Mouse (Mus musculus): ENCODE data around the gene Hapln2. TPM values are rescaled to one million over a fixed set of nuclear protein-coding genes. Genes with fewer than 3 reads are reported as not detected.

Gene Hapln2
- 0.06 TPM in 1 of 2 replicates, not detected in the other for polyA plus RNA-seq (2012; rRNA removed)

DNA sequence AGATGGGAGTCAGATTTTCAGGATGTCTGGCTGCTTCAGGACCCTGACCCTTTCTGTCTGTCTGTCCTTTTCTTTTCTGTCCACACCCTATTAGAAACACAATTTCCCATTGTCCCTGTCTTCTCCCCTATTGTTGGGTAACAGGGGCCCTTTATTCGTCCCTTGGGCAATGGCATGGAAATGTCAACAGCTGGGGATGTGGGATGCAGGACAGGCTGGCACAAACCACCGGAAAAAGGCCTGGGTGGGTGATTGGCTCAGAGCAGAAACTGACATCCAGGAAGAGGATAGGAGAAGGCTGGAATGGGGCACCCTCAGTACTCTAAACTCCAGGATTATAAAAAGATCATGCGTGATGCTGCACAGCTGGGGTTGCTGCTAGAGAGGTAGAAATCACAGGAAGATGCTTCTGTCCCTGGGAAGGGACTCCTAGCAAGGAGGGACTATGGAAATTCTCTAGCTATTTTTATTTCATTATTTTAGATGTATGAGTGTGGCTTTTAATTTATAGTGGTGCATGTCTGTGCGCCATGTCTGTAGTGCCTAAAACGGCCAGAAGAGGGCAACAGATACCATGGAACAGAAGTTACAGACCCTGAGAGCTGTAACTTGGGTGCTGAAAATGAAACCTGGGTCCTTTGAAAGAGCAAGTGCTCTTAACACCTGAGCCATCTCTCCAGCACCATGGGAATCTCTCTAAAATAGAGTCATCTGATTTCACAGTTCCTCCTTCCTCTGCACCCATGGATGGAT, at the start of gene Hapln2:
TSS of gene Hapln2 (minus strand) at position 150 of the 753 bp plus-strand sequence.
- no peak for DNase-seq (ENCODE audit: low spot score)

DNA sequence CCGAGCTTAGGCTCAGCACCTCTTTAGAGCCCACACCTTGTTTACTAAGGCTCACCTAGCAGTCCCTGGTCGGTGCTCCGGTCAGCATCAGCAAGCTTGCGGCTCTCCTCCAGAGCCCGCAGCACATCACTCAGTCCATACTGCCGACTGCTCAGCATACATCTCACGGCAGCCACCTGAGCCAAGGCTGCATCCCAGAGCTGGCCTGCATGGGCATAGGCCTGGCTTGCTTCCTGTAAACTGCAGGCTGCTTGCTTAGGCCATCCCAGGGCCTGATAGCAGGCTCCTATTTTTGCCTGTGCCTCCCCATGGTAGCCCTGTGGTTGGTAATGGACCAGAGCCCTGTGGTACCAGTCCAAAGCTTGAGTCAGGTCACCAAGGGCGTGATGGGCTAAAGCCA, 47.4 kb upstream of the Hapln2 start:
- DNase-seq (ENCODE audit: low spot score): no peak

DNA sequence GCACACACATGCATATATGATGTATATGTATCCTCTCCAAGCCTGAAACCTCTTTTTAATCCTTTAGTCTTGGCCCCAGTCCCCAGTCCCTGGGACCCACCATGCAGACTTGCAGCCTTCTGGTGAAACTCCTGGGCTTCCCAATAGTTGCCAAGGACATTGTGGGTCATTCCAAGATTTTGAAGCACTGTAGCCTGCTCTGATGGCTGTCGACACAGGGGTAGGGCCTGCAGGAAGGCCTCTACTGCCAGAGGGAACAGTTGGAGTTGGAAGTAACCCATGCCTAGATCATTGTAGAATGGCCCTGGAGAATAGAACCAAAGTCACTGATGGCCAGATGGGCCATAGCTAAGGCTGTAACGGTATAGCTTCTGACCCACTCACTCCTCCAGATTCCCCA, 47.0 kb upstream of the Hapln2 start:
- no peak for DNase-seq (ENCODE audit: low spot score)

DNA sequence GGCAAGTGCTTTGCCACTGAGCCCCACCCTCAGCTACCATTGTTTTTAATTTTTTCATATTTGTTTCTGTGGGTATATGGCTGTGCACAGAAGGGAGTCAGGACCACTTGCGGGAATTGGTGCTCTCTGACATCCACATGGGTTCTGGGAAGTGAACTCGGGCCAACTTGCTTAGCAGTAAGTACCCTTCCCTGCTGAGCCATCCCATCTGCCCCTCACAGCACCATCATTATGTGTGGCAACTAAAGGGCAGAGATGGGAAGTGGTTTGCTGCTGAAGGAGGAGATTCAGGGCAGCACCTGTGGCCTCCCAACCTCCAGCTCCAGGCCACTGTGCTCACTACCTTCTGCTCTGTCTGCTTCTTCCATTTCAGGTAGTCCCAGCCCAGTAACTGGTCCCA, 46.2 kb upstream of the Hapln2 start:
- DNase-seq (ENCODE audit: low spot score): no peak

DNA sequence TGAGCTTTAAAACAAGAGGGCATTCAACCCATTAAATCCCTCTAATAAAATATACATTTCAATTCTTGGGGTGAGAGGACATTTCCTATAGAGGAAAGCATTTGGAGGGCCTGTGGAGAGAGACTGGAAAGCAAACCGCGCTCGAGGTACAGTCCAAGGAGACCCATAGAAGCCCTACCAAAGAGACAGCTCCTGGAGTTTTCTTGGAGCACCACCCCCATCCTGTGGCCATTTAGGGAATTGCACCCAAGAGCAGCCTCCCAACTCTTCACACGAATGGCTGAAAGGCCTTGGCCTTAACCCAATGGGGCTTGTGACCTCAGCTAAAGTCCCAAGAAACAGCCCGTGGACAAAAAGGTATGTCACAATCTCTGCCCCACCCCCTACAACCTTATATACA, 44.4 kb upstream of the Hapln2 start:
- DNase-seq (ENCODE audit: low spot score): peak; percentile 73

DNA sequence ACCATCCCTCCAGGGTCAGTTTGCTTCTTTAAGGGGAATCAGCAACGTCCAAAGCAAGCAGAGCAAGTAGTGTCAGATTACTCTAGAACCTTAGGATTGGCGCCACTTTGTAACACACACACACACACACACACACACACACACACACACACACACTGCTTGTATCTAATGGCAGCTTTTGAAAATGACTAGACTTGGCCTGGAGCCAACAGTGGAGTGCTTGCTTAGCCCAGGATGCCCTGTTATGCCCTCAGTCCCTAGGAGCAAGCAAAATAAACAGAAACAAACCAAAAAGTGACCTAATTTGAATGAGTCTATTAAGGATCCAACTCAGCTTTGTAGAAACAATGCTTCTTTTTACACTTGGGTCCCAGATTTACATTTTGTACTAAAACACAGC, 41.0 kb upstream of the Hapln2 start:
- DNase-seq (ENCODE audit: low spot score): no peak

DNA sequence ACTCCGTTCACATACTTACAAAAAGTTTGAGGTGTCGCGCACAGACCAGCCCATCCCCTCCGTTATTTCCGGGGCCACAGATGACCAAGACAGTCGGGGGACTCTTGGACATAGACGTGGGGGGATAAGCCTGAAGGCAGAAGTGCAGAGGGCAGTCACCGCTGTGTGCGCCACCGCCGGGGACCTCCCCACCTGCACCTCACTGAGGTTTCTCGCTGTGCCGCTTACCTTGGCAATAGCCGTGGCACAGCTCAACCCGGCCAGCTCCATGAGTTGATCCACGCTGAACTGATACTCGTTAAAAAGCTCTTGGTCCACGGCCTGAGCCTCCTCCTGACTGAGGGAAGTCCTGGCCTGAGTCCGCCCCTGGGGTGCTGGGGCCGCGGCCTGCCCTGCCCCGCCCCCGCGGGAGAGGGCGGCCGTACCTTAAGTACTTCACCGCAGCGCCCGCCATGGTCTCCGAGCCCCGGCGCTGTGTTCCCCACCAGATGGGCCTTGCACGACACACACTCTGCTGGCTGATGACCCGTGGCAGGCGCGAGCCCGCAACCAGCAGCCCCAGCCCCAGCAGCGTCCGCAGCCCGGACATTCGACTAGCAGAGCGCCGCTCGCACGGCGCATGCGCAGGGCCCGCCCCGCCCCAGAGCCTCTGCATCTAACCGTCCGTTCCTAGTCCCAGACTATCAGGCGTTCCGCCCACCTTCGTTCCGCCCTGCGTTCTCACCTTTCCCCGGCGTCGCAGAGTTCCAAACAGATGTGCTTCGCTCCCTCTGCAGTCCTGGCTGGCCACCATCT, 30.7 kb upstream of the Hapln2 start, which contains the start of gene Naxe:
TSS of gene Naxe (minus strand) at position 594 of the 795 bp plus-strand sequence.
- DNase-seq (ENCODE audit: low spot score): peak; percentile 80

DNA sequence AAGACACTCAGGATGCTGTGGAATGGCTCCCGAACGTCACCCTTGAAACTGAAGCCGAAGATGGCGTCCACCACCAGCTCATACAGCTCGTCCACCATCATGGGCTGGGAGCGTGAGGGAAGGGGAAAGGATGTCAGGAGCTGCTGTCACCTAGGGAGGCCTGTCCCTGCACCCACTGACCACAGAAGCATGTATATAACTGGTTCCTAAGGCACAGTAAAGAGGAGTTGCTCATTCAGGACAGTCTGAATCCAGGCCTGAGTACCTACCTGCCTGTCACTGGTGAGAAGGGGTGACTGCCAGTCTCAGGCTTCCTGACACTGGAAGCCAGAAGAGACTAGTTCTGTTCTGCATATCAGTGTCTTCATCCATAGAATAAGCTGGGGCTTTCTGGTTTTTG, 29.6 kb upstream of the Hapln2 start:
- no peak for DNase-seq (ENCODE audit: low spot score)

DNA sequence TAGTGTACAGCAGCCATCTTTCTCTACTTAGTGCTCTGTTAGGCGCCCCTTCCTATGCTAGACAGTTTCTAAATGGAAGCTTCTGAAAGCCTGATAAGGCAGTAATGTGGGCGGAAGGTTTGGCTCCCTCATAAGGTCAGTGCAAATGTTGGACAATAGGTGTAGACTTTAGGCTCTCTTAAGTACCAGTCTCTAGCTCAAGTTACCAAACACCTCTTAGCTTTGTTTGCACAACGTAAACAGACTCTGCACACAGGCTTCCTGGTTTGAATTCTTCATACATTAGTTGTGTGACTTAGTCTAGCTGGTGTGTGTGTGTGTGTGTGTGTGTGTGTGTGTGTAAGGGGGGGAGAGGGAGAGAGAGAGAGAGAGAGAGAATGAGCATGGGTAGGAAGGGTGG, 22.1 kb upstream of the Hapln2 start:
- no peak for DNase-seq (ENCODE audit: low spot score)

DNA sequence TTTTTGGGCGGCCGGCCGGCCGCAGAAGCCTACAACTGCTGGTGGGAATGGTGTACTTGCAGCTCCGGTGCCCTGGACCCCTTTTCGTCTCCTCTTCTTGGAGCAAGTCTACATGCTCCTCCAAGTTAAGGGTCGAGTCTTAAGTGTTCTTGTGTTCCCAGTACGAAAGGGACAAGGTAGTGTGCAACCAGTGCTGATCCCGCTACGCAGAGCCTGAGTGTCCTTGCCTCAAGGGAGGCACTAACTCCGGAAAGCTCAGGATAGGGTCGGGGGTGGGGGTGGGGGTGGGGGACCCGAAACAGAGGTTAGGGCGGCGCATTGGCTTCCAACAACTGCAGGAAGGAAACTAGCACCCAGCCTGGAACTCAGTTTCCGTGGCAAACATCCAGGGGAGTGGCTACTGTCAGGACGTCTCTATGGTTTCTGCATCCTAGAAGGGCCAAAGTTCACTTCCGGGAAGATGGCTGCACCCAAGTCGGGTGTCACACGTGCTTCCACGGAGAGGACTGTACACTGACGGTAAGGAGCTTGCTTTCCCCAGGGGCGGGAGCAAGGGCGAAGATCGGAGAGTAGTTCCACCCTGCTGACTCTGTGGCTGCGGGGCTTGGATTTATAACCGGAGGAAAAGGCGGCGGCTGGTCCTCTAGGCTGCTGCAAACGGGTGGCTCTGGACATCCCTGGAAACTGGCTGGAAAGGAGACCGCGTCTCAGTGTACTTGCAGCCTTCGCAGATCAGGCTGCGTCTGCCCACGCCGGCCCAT, 15.5 kb upstream of the Hapln2 start, which contains the start of gene Gpatch4:
TSS of gene Gpatch4 (plus strand) at position 448 of the 761 bp plus-strand sequence.
- DNase-seq (ENCODE audit: low spot score): peak; percentile 42

DNA sequence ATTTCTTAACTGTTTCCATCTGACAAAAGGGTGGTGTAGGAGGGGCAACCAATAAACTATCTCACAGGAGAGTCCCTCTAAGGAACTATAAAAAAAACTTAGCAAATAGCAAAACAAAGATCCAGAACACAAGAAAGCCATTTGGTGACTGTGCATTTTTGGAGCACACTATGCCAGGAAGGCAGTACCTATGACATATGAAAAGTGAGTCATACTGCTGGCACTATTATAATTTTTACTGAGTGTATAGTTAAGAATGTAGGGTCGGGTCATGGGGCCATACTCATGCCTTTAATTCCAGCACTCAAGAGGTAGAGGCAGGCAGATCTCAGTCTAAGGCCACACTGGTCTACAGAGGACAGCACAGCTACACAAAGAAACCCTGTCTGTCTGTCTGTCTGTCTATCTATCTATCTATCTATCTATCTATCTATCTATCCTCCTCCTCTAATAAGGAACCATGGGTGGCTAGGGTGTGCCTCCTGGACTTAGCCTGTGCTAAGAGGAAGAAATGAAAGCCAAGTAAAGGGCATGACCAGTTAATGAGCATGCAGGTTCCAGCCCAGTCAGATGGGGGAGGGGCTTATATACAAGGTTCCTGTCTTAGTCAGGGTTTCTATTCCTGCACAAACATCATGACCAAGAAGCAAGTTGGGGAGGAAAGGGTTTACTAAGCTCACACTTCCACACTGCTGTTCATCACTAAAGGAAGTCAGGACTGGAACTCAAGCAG, 8.3 kb upstream of the Hapln2 start:
- DNase-seq (ENCODE audit: low spot score): no peak

DNA sequence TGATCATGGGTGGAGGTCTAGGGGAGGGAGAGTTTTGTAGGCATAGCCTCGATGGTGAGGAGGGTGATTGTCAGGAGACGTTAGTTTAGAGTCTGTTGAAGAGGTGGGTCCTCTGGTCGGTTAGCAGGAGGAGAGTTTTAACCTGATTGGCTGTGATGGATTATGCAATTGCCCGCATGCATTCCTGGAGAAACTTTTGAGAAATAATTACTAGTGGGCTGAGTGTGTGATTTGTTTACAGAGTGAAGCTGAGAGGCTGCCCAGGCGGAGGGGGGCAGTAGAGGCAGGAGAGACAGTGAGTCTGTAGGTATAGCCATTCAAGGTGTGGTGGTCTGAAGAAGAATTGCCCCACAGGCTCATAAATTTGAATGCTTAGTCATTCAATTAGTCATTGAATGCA, 6.1 kb upstream of the Hapln2 start:
- DNase-seq (ENCODE audit: low spot score): no peak

DNA sequence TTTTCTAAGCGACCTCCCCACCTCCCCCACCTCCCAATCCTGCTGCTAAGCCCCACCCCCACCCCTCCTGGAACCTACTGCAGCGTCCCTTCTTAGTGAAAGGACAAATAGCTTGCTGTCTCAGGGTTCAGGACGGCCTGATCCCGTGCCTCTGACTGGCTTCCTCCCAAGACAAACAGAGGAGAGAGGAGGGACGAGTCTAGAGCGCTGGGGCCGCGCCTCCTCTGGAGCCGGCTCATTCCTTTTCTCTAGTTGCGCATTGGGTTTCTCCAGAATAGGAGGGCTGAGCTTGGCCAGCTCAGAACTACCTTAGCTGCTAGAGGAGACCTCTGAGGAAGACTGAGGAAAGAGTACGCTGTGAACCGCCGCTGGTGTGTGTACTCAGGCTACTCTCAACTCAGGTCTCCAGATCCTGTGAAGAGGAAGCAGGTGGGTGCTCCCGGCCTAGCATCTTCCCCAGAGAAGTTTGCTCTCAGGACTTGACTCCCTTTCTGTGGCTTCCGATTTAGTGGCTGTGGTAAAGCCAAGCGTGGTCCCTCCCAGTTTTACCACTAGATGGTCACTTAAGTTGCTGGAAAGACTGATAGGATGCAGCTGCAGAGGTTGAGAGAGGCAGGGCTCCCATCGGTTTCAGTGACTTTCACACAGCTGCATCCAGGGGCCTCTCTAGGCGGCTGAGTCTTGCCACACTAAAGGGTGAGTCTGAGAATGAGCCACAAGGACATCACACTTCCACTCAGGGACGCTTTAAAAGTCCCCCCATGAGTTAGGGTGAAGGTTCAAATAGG, 3.4 kb upstream of the Hapln2 start:
- DNase-seq (ENCODE audit: low spot score): no peak

DNA sequence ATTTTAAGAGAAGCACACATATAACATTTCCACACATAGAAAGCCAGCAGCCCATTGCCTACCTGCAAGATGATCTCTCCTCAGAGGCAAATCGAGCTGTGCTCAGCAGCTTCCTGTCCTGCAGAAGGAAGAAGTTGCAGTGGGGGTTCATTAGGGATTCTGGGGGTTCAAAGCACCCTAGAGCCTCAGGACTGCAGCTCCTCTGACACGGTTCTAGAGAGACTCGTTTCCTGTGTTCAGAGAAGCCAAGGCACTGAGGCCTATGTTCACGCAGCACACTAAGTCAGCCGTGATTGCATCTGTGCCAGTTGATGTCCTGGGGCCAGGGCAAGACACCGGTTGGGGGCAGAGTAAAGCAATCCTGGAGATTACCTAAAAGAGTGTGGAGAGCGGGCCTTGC, 560 bp downstream of the Hapln2 start:
- DNase-seq (ENCODE audit: low spot score): no peak

DNA sequence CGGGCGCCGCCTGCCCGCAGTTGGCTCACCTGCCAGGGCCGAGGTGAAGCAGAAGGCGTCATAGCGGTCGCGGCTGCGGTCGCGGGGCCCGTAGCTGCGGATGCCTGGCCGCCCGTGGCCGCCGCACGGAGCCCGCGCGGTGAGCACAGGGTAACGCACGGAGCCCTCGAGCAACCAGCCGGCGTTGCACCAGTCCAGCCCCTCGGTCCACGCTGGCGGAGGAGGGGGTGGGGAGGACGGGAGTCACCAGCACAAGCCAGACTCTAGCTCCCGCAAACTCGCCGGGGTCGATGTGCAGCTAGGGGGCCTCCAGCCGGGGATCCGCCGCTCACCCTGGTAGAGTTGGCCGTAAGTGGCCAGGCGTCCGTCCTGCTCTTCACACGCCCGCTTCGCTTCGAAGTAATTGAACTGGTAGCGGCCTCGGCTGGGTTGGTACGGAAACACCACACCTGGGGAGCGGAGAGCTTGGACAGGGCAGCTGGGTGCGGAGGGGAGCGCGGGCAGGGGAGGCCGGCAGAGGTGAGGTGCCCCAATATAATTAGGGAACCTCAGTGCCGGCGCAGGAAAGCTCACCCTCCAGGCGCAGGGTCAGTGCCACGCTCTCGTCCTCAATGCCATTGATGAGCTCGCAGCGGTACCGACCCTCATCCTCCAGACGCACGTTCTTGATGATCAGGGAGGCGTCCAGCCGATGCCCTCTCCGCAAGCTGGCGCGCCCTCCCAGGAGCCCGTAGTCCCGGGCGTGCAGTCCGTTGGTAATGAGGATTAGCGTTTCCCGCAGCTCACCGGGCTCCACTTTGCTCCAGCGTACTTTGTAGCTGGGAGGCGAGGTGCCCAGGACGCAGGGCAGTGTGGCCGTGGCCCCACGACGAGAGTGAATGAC, 4.0 kb downstream of the Hapln2 start:
- no peak for DNase-seq (ENCODE audit: low spot score)

DNA sequence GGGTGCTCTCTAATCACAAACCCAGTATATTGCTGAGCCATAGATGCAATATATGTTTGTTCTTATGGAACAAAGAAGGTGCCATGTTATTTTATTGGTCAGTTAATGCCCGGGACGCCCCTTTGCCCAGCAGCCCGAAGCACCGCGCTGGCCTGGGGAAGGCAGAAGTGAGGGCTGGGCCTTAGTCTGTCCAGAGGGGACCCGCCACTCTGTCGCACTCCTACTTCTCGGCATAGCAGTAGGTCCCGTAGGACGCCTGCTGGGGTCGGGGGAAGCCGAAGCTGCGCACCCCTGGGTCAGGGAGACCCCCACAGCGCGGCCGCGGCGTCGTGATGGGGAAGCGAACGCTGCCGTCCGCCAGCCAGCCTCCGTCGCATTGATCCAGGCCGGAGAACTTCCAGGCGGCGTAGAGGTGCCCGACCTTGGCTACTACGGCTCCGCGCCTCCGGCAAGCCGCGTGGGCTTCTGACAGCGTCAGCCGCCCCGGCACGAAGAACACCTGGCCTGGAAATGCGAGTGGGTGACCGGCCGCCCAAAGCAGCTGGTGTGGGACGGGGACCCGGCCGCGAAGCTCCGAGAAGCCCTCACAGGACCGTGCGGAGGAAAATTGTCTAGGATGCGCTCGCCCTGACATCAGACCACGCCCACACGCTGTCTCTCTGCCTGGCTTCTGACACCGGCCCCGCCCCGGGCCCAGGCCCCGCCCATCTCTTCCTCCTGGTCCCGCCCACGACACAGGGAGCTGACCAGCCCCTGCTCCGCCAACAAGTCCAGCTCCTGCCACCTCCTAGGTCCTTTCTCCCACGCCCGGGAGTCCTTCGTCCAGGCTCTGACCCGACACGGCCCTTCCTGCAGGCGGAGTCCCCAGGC, 4.8 kb downstream of the Hapln2 start:
- peak; percentile 71 for DNase-seq (ENCODE audit: low spot score)

DNA sequence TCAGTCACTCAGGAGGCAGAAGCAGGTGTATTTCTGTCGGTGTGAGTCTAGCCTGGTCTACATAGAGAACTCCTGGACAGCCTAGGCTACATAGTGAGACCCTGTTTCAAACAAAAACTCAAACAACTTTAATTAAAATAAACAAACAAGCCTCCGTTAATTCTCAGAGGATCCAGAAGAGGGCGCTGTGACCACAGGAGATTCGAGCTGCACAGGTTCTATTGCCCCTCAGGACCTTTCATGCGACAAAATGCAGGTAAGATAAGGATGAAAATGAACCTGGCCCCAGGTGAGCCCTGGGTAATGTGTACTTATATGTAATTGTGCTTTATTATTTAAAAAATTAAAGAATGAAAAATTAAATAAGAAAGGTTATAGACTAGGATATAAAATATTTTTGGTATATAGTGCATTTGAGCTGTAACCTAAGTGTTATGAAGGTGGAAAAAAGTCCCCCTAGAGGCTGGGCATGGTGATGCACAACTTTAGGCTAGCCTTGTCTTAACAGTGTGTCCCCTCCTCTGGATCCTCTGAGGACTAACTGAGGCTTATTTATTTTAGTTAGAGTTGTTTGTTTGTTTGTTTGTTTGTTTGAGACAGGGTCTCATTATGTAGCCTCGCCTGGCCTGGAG, 16.6 kb downstream of the Hapln2 start:
- no peak for DNase-seq (ENCODE audit: low spot score)

All from urinary bladder, adult 2 months (tissue).